Mouse (Mus musculus) liver, adult 2 months (tissue): ENCODE results near the gene Col6a2. TPM values are rescaled to one million over a fixed set of nuclear protein-coding genes. Genes with fewer than 3 reads are reported as not detected.

ENCODE experiments used
- DNase-seq: peaks from one replicate; pipeline ENCODE4 v3.0.0-alpha.2; 2011; ENCODE audit warnings: low read depth, low spot score; ENCODE audit errors: extremely low read depth
- H3K27ac ChIP-seq: fragments of 200-500 bp; replicated peaks from 2 replicates; pipeline ENCODE4 v1.5.1; 2012; ENCODE audit warnings: low read depth, mild to moderate bottlenecking, control low read depth, inconsistent platforms, low read length; ENCODE audit not compliant: insufficient read depth
- H3K27me3 ChIP-seq: fragments of 200-500 bp; 2 replicates; pipeline ENCODE4 v1.6.1; 2012; ENCODE audit warnings: mild to moderate bottlenecking, moderate library complexity, low read length, inconsistent platforms; ENCODE audit not compliant: control insufficient read depth, insufficient read depth
- H3K36me3 ChIP-seq: fragments of 200-500 bp; 2 replicates; pipeline ENCODE4 v1.6.1; 2012; ENCODE audit warnings: low read length, inconsistent platforms; ENCODE audit not compliant: control insufficient read depth, insufficient read depth
- H3K4me1 ChIP-seq: fragments of 200-500 bp; 2 replicates; pipeline ENCODE4 v1.6.1; 2011; ENCODE audit warnings: low read length; ENCODE audit not compliant: control insufficient read depth, insufficient read depth
- H3K4me3 ChIP-seq: fragments of 200-500 bp; 2 replicates; pipeline ENCODE4 v1.5.1; 2011; ENCODE audit warnings: low read depth, mild to moderate bottlenecking, control low read depth, low read length, moderate library complexity; ENCODE audit not compliant: insufficient read depth
- H3K79me2 ChIP-seq: fragments of 200-500 bp; 2 replicates; pipeline ENCODE4 v1.6.1; 2012; ENCODE audit warnings: inconsistent platforms, mild to moderate bottlenecking, low read length, moderate library complexity; ENCODE audit not compliant: control insufficient read depth, insufficient read depth
- H3K9ac ChIP-seq: fragments of 200-500 bp; 2 replicates; pipeline ENCODE4 v1.6.1; 2012; ENCODE audit warnings: low read depth, mild to moderate bottlenecking, control low read depth, inconsistent platforms, low read length
- CTCF ChIP-seq: fragments of 200-500 bp; IDR thresholded peaks from 2 replicates; pipeline ENCODE4 v1.5.1; 2011; ENCODE audit warnings: low read depth, low read length, control low read depth
- POLR2A ChIP-seq: fragments of 200-500 bp; IDR thresholded peaks from 2 replicates; pipeline ENCODE4 v1.6.1; 2011; ENCODE audit warnings: low read length, control low read depth; ENCODE audit not compliant: insufficient read depth; ENCODE audit errors: extremely low read depth
- WGBS: fragments of 180-500 bp; shearing (Covaris S2); methylation state at CpG from one replicate; pipeline ENCODE4 v1.1.7; 2018; 5-methylcytosine and 5-hydroxymethylcytosine counted together
- polyA plus RNA-seq: library from polyadenylated mRNA; depleted of rRNA; stranded (reverse); fragments of >200 nt; gene quantifications from 2 replicates; pipeline ENCODE4 v1.2.3, GENCODE M21; 2012
- total RNA-seq: library from RNA; depleted of rRNA; stranded (reverse); fragments of >200 nt; gene quantifications from 2 replicates; pipeline ENCODE4 v1.2.3, GENCODE M21; 2014

Gene Col6a2
- total and polyA plus RNA-seq, 2 experiments, result 1.8 to 3.6 TPM

DNA sequence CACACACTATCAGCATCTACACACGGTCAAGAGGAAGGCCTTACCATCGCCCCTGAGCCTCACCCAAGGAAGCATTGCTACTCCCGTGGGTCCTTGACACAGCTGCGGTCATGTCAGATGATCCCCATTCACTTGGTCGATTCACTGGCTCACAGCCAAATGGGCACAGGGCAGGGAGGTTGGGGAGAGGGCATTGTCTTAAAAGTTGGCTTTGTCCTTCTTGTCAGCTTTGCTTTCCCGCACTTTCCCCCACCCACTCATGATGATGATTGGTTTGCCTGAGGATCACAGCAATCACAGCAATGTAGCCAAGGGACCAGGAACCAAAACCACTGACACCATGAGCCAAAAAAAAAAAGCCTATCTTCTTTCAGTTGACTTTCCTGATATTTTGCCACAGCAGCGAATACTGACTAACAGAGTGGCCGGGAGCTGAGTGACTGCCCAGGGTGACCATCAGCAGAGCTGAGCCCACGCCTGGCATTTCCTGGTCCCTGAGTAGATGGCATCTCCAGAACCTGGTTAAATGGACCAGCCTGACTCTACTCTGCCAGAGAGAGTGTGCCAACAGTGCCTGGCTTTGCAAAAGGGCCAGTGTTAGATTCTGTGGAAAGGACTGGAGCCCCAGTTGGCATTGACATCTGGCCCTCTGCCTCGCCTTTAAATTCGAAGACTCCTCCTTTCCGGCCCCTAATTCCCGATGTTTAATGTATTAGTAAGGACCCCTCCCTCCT is 18.6 kb upstream of the Col6a2 start:
- DNase-seq, result no peak
- Histone ChIP-seq H3K9ac (no peak overlapping the region), H3K27ac (no peak overlapping the region)

GRCm38 (mm10) chr10:76639952-76640351 is 16.5 kb upstream of the Col6a2 start:
- no peak overlapping the region for H3K9ac ChIP-seq
- no peak overlapping the region for H3K27ac ChIP-seq
- WGBS, result 93% methylated on average over 2 of the region's 2 CpGs
- TF ChIP-seq CTCF (no peak), POLR2A (no peak)
- DNase-seq, result no peak
- no peak overlapping the region for H3K4me3 ChIP-seq
- H3K36me3 ChIP-seq, result no peaks in the 10 kb centered on the region
- no peaks in the 10 kb centered on the region for H3K4me1 ChIP-seq
- no peaks in the 10 kb centered on the region for H3K79me2 ChIP-seq
- no peaks in the 10 kb centered on the region for H3K27me3 ChIP-seq

More for the DNA sequence above, 18.6 kb upstream of the Col6a2 start:
- TF ChIP-seq CTCF (no peak), POLR2A (no peak)
- H3K36me3 ChIP-seq, result no peaks in the 10 kb centered on the region
- H3K27me3 ChIP-seq, result no peaks in the 10 kb centered on the region
- no peaks in the 10 kb centered on the region for H3K4me1 ChIP-seq
- H3K79me2 ChIP-seq, result no peaks in the 10 kb centered on the region
- no peak overlapping the region for H3K4me3 ChIP-seq
- 87% methylated on average over 13 of the region's 13 CpGs for WGBS

DNA sequence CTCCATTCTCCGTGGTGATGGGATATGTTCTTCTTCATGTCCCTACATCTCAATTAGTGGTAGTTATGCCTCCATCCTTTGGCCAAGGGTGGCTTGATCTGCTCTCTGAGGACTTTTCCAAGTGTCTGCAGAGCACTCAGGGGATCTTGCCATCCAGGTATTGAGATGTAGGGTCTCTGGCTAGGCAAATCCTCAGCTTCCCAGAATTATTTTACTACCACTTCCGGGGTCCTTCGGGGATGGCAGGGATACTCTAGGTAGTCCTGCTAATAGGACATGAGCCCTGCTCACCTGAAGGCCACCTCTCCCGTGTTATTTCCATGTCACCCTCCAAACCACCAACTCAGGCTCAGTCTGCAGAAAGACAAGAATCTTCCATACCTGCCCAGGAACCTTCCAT is 13.2 kb upstream of the Col6a2 start:
- WGBS, result 88% methylated on average over 4 of the region's 4 CpGs
- H3K36me3 ChIP-seq, result no peaks in the 10 kb centered on the region
- TF ChIP-seq POLR2A, result no peak
- no peak for TF ChIP-seq CTCF
- no peak for DNase-seq
- no peaks in the 10 kb centered on the region for H3K79me2 ChIP-seq
- no peaks in the 10 kb centered on the region for H3K4me1 ChIP-seq
- H3K27me3 ChIP-seq, result no peaks in the 10 kb centered on the region
- no peak overlapping the region for H3K4me3 ChIP-seq
- H3K27ac ChIP-seq, result no peak overlapping the region
- no peak overlapping the region for H3K9ac ChIP-seq

- Histone ChIP-seq H3K27me3 (no peaks in the 10 kb centered on the region), H3K79me2 (no peaks in the 10 kb centered on the region), H3K4me3 (no peak overlapping the region), H3K27ac (no peak overlapping the region), H3K36me3 (no peaks in the 10 kb centered on the region), H3K4me1 (no peaks in the 10 kb centered on the region), H3K9ac (no peak overlapping the region)
- WGBS, result 60% methylated on average over 3 of the region's 3 CpGs
- no peak for TF ChIP-seq POLR2A
- no peak for TF ChIP-seq CTCF
- no peak for DNase-seq
These were observed 12.6 kb upstream of the Col6a2 start for GRCm38 (mm10) chr10:76636026-76636425.

- Histone ChIP-seq H3K36me3 (no peaks in the 10 kb centered on the region), H3K27ac (no peak overlapping the region), H3K9ac (no peak overlapping the region), H3K27me3 (no peaks in the 10 kb centered on the region), H3K79me2 (no peaks in the 10 kb centered on the region), H3K4me3 (no peak overlapping the region), H3K4me1 (no peaks in the 10 kb centered on the region)
- WGBS, result 86% methylated on average over 5 of the region's 5 CpGs
- no peak for TF ChIP-seq POLR2A
- no peak for DNase-seq
These were observed 11.2 kb upstream of the Col6a2 start for GRCm38 (mm10) chr10:76634584-76634983.

DNA sequence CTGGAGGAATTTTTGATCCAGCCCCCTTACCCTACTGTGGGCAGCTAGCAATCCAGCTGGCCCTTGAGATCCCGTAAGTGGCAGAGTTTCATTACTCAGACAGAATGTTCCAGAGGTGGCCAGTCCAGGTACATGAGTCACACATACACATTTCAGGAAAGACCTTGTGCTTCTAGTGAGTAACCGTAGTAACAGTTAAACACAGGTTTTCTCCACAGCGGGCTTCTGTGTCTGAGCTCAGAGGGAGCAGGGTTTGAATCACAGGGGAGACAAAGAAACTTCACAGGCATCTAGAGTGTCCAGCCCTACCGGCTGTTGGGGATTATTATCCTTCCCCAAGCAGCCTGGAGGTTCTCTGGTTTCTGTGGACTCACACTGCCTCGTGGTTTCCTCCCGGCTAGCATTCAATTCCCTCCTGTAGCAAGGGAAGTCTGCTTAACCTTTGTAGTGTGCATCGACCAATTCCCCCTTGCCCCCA is 10.7 kb upstream of the Col6a2 start:
- 69% methylated on average over 7 of the region's 7 CpGs for WGBS

More for the DNA sequence above, 10.7 kb upstream of the Col6a2 start:
- no peaks in the 10 kb centered on the region for H3K79me2 ChIP-seq
- TF ChIP-seq CTCF (no peak), POLR2A (no peak)
- H3K36me3 ChIP-seq, result no peaks in the 10 kb centered on the region
- H3K9ac ChIP-seq, result no peak overlapping the region
- H3K27me3 ChIP-seq, result no peaks in the 10 kb centered on the region
- no peaks in the 10 kb centered on the region for H3K4me1 ChIP-seq
- no peak overlapping the region for H3K27ac ChIP-seq
- no peak overlapping the region for H3K4me3 ChIP-seq
- DNase-seq, result no peak
